Mouse (Mus musculus) ovary, postnatal 10 days (tissue): ENCODE data around the gene Sez6.

Experiments used
- DNase-seq: peaks from one replicate; pipeline ENCODE4 v3.0.0; 2022; ENCODE audit warnings: low spot score

Gene Sez6

DNA sequence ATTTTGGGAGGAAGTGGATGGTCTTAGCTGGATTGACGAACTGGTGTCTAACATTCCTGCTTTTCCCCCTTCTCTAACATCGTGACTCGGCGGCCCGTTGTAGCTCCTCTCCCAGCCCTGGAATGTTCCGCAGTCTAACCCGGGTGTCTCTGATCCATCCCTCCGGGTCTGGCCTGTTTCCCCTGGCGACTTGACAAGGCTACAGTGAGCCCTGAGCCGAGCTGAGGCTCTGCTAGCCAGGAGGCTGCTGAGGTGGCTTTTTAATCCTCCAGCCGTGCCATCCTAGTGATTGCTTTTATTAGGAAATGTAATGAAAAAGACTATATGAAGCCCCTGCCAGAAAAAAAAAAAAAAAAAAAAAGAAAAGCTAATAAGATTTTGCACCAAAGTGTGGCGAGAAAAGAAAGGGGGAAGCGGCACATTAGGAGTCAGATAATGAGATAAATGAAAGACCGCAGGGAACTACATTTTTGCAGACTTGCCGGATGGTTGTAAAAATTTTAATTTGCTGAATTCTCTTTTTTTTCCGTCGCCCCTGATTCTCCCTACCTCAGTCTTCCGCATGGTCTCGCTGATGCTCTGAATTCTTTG, 24.4 kb upstream of the Sez6 start:
- DNase-seq: no peak

DNA sequence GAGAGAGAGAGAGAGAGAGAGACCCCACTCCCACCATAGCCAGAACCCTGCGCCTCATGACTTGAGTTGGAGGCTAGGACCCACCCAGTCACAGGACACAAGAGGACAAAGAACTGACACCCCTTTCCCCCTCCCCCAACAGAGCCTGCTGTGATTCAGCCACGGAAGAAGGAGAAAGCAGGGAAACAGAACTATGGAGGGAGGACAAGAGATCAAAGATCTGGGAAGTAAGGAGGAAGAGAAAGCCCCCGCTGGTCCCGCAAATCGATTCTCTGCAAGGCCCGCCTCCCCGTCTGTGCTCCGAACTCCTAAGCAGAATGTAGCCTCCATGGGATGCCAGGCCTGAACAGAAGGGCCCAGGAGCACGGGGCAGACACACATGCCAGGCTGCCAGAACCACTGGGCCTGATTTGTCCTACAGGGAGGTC, 23.8 kb upstream of the Sez6 start:
- no peak for DNase-seq

DNA sequence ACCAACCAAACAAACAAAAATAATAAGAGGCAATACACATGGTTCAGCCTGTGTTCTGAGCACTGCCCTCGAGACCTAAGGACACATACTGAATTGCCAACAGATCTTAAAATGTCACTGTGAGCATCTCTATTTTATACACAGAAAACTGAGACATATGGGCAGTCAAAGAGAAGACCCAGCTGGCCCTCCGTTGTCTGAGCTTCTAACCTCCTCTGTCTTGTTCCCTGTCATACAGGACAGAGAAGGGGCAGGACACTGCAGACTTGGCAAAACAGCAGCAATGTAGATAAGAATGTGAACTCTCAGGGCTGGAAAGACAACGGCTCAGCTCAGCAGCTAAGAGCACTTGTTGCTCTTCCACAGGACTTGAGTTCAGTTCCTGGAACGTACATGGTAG, 22.1 kb upstream of the Sez6 start:
- no peak for DNase-seq

DNA sequence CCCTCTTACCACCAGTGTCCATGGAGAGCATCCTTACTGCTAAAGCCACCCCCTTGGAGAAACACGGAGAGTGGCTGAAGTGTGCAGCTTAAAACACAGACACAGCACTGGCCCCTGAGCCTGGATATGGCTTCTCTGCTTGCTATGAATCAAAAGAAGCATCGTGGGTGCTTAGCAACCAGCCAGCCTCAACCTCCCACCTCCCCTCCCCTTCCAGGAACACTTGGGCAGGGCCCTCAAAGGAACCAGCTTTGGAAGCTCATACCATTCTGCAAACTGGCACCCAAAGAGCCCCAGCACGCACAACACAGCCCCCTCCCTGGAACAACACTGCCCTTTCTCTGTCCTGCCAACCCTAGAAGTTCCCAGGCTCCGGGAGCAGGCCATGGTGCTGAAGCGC, 21.2 kb upstream of the Sez6 start:
- DNase-seq: no peak

DNA sequence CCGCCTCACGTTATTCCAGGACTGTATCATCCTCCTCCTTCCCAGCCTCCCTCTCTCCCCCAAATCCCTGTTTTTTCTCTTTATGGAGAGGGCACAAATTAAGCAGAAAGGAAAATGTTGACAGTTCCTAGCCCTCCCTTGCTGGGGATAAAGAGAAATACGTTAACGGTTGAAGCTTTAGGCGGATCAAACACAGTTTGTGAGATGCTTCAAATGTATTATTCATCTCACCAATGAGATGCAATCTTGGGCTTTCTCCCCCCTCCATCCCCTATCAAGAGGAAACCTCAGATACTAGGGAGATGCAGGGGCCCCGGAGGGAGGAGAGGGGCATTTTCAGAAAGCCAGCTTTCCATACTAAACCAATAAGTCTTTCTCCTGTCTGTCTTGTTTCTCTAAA, 20.8 kb upstream of the Sez6 start:
- DNase-seq: no peak

DNA sequence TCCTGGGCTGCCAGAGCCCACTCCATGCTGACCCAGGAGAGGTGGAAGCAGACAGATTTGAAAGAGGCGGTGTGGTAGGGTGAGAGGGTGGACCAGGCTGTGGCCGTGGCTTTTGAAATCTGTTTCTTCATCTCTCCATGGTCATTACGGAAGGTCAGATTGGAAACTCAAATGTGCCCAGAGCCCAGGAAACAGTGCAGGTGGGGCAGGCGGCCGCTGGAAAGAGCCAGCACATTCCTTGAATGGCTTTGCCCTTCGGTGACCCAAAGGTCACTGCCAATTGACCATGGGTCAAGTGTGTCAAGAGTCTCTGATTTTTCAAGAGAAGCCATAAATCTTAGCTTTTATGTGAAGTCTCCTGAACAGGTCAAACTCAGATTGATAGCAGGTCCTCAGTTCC, 17.1 kb upstream of the Sez6 start:
- DNase-seq: no peak

DNA sequence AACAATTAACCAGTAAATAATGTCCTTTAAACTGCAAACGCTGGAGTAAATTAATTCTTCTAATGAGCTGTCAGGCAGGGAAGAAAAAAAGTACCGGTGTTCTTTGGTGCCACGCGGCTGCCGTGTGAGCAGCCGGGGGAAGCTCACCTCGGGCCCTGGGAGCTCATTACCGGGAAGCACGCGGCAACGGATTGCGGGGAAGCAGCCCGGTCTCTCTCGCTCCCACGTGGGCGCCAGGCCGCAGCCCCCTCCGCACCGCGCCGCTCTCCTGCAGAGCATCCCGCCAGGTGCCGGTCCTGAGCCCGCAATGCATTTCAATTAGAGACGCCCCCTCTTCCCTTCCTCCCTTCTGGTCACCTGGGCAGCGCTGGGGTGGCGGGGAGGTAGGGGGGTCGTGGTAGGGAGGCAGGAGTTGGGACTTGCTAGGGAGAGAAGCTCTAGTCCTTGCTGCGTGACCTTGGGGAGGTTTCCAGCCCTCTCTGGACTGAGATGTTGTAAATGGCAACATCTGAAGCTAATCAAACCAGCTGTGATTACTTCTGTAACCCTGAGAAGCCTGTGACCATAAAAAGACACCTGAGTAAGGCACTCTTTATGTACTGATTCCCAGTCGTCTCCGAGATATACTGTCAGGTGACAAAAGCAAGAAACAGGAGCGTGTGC, 15.9 kb upstream of the Sez6 start:
- no peak for DNase-seq

DNA sequence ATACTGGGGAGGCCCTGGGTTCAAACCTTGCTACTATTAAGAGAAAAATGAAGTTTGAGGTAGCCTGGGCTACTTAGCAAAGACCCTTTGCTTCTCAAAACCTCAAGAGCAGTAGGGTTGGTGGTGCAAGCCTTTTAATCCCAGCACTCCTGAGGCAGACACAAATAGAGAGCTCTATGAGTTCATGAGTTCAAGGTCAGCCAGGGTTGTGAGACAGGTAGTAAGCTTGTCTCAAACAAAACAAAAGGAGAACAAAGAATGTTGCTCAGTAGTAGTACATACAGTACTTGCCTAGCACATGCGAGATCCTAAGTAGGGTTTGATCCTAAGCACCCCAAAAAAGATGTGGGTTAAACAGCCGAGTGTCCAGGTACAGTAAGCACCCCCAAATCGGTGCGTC, 13.9 kb upstream of the Sez6 start:
- no peak for DNase-seq

DNA sequence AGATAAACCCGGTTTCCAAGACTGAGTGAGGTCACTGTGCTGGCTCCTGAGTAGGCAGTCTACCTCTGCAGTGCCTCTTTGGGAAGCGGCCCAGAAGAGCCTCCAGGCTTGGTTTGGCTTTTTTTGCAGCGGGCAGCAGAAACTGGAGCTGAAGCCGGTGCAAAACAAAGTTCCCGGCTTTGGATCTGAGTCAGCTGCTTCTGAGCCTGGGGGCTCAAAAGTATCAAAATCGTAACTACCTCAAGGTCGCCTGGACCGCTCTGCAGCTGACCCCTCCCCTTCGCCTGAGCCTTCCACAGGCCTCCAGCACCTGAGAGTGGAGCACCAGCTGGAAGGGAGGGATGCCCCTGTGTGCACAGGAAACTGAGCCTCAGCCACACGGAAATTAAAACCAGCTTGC, 13.4 kb upstream of the Sez6 start:
- no peak for DNase-seq

DNA sequence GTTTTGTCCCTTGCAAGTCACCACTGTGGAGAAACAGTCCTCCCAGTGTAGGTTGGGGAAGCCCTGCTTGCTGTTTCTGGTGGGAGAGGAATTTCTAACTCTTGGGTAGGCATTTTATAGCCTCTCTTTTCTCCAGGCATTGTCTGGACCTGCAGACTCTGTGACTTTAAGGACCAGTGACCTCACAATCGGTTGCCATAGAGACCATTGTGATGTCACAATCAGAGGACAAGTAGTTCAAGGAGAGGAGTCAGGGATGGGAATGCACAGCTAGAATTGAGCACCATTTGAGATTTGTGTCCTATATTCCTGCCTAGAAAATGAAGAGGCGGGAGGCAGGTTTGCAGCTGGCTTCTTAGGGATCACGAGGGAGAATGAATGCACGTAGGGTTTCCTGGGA, 7.3 kb upstream of the Sez6 start:
- no peak for DNase-seq

DNA sequence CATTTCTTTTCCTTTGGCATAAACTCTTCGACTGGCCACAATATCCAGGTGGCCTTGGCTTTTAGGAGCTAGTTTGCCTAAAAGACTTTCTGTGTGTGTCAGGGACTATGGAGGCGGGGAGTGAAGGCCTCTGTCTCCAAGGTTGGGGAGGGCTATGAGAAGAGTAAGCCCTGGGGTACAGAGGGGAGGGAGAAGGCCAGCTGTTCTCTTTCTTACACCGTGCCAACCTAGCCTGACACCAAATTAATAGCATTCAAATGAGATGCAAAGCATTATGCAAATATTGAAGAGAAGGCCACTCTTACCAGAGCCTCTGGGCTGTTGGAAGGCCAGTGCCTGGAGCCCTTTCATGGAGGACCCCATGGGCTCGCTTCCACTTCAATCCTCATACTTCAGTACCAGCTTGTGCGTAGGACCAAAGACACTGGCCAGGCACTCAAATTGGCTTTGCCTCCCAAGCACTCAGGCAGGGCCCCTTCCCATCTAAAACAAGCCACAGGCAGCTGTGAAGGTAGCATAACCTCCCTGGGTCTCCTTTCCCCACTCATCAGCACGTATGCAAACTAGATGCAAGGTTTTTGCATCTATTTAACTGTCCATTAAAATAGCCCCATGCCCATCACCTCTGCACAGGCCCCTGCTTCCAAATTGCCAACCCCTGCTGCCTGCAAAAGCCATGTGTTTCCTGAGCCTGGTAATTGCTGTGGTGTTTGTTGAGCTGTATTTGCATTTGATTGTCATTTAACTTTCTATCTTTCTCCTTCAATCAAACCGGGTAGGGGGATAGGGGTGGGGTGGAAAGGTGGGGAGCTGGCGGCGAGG, 4.6 kb upstream of the Sez6 start:
- no peak for DNase-seq

DNA sequence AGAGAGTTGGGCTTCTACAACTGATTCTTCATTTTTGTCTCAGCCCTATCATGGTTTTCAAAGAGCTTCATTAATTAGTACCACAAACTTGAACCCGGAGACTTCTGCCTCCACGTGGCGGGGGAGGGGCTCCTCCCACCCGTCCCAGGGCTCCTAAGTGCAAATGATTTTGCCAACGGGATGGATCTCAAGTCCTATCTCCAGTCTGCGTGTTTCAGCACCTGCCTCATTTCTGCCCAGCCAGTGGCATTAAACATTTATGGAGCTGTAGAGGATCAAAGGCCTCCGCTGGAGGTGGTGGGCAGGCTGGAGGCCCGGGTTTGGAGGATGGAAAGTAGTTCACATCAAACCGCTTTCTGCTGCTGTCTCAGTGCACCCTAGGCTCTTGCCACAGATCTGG, 3.9 kb upstream of the Sez6 start:
- no peak for DNase-seq

DNA sequence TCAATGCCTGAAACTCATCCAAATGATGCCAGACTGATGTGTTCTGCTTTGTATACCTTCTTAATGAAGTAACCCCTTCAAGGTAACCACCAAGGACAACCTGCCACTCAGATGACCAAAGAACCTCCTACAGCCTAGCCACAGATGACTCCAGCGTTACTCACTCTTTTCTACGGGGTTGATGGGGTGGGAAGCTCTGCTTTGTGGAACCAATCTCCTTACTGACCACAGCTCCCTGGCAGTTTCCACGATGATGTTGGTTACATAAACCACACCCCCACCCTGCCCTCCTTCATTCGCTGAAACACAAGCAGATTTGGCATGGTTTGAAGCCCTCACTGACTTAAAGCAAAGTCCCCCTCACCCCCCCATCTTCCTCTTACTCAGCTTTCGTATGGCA, 2.8 kb upstream of the Sez6 start:
- no peak for DNase-seq

DNA sequence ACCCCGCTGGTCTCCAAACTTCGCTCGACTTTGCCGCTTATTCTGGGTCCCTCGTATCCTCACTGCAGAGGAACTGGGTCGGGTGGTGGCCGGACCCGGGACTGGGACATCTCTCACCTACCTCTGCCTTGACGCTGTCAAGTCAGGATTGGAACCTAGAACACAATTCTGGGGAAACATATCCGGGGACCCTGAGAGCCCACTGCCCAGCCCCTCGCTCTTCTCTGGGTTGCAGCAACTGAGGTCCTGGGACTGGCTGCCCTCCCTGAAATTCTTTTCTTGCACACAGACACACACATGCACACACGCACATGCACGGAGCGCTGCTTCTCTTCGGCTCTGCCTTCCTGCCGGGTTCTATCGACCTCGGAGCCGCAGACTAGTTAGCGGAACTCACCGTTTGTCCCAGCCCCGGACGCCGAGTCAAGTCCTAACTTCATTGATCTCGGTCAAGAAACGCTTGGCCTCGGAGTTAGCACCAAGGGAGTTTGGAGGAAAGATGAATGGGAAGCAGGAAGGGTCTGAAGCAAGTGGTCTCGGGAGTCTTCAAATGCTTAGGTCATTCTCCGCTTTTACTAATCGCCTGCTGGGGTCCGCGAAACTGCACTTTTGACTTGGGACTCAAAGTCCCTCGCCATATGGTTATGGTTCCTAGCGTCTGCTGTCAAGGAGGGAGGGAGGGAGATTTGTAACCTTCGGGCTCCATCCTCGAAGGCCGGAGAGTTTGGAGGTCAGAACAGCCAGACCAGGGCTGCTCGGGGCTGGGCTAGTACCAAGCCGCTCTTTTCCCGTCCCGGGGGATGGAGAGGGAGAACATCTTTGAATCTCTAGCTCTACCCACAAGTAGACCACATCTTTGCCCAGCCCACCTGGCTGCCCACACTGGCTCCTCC, 1.2 kb downstream of the Sez6 start:
- DNase-seq: no peak

DNA sequence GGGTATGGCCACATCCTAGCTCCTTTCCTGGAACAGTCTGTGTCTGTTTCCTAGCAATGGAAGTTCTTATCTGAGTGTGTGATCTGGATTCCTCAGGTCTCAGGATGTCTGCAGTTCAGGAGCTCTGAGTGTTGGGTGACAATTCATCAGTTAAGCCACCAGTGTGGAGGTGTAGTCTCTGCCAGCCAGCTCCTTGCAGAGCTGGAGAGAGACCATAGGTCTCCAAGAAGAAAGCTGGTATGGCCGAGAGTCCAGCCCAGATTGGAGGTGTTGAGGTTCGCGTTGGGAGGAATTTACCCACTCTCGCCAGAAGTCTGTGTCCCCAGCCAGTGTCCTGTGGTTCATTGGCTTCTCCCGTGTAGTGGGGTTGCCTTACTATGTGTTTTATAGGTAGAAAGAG, 2.0 kb downstream of the Sez6 start:
- DNase-seq: no peak

DNA sequence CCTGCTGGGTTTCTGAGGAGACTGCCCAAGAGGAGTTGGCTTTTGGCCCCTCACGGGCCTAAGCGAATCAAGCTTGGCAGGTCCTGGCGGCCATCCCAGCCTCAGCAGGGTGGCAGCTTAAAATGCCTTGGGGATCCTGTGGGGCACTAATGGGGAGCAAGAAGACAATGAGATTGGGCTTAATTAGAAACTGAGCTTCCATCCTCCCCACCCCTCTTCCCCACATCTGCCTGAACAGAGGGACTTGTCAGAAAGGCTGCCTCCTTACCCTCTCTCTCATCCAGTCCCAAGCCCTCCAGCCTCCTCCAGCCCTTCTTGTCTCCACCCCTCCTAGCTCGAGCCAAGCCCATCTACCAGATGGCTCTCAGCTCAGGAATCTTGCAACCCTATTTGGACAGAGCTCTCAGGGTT, 3.5 kb downstream of the Sez6 start:
- no peak for DNase-seq

DNA sequence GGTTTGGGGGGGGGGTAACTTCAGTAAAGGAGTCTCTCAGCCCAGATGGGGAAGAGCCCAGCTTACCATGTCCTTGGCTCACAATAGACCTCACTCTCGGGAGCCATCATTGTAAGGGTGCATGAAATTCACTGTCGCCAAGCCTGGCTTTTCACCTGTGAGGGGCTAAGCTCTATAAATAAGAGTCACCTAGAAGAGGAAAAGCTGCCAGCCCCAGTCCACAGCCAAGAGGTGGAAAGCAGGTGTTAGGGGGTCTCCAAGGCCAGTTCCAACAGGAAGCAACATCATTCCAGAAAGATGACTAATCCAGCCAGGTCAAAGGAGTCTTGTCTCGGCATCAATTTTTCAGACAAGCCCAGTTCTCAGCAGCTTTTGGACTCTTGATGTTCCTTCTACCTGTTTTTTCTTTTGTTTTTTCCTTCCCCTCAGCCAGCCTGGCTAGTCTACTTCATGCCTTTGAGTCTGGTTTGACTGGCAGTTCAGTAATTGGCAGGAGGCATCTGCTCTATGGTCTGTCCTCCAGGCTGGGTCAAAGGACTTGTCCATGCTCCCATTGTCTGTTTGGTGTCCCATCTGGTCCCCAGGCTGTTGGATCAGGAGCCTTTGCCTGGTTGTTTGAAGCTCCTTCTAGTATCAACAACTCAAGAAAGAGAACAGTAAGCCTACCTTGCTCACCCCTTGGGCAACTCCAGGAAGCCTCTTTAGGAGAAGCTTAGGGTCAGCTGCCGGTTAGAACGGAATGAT, 4.1 kb downstream of the Sez6 start:
- DNase-seq: no peak

DNA sequence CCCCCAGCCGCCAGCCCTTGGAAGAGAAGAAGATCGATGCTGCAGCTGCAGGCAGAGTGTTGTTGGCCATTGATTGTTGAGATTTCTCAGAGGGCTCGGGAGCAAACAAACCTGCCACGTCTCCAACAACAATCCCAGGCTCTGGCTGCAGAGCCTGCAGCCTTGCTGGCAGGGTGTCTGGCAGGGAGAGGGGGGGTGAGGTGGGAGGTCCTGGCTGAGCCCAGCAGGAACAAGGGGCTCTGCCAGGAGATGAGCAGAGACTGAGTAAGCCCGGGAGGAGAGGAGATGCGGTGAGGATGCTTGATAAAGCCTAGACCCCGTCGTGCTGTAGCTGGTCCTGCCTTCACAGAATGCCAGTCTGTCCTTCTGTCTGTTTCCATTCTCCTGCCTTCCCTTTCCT, 6.2 kb downstream of the Sez6 start:
- DNase-seq: no peak

DNA sequence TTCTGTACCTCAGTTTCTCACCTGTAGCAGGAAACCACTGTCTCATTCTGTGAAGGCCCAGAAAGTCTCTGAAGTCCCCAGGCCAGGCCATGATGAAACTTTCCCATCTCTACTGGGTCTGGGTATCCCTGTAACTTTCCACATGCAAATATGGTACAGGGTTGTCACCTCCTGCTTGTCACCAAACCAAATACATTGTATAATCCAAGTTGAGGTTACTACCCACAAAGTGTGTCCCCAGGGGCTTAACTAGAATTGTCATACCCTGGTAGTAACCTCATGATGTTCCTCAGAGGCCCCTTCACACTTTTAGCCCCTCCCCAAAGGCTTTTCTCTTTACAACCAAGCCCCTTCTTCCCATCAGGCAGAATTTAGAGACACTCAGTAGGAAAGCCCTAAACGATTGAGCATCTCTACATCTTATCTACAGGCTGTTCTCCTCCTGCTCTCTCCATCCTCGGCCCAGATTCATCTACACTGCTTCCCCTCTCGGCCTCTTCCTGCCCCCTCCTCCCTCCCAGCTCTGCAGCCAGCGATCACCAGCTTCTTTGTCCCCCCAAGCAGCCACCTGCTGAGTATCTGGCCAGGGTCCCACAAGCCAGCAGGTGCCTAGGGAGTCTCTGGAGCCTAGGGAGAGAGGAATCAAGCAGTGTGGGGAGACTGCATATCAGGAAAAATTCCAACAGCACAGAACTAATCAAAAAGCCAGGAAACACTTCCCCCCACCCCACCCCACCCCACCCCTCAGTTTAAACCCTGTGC, 7.2 kb downstream of the Sez6 start:
- DNase-seq: no peak

DNA sequence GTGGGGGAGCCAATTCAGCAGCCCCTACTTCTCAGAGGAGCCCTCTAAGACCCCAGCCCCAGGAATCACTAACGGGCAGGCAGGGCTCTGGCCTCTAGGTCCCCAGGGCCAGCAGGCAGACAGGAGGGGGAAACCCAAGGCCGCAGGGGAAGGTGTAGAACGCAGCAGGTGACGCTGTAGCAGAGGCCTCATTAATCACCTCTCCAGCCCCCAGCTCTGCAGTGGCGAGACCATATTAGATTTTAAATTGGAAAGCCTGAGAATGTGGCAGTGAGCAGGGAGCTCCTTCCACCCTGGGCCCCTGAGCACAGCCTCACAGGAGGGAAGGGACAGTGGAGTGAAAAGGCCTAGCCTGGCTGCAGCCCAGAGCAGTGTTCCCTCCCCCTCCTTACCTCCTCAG, 11.6 kb downstream of the Sez6 start:
- DNase-seq: no peak

DNA sequence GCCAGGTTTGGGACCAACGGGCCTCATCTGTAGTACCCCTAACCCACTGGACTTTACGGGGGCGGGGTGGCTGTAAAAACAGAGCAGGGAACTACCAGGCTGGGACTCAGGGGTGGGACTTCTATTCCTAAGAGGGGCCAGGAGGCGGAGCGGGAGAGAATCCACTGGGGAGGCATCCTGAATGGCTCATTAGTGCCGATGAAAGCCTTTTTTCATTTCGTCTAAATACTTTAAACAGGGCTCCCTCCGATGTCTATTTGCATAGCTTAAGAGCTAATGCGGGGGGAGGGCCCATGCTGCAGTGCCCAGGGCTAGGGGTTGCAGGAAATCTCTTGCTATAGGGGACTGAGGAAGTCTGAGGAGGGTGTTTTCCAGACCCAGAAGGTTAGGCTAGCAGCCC, 17.3 kb downstream of the Sez6 start:
- DNase-seq: no peak
